Mouse (Mus musculus) granulocyte monocyte progenitor cell, adult 5-6 weeks (primary cell): ENCODE measurements around the gene Rabepk. TPM values are rescaled to one million over a fixed set of nuclear protein-coding genes. Genes with fewer than 3 reads are reported as not detected.
"Not testable (repeated sequence)": the region's sequence is repeated elsewhere in the genome, so short reads cannot be mapped to it uniquely, and the experiment has no call there.

Source experiments
- ATAC-seq: replicated peaks from 2 replicates; pipeline ENCODE4 v1.8.0; 2016; ENCODE audit warnings: mild to moderate bottlenecking, moderate TSS enrichment, inconsistent platforms; ENCODE audit not compliant: poor library complexity, severe bottlenecking
- total RNA-seq, 2 experiments: library from RNA; stranded (forward) in 1 of 2; stranded (reverse) in 1 of 2; fragments of 200-712, 200-1000 nt in 1 of 2; fragments of >200 nt in 1 of 2; fragmentation: Nextera tagmentation in 1 of 2; gene quantifications; 2 replicates each; pipeline ENCODE4 v1.2.3; 2014 to 2017

Rabepk gene
- total RNA-seq, 2 experiments from 2014 or later, result 31.3 to 49.0 TPM

DNA sequence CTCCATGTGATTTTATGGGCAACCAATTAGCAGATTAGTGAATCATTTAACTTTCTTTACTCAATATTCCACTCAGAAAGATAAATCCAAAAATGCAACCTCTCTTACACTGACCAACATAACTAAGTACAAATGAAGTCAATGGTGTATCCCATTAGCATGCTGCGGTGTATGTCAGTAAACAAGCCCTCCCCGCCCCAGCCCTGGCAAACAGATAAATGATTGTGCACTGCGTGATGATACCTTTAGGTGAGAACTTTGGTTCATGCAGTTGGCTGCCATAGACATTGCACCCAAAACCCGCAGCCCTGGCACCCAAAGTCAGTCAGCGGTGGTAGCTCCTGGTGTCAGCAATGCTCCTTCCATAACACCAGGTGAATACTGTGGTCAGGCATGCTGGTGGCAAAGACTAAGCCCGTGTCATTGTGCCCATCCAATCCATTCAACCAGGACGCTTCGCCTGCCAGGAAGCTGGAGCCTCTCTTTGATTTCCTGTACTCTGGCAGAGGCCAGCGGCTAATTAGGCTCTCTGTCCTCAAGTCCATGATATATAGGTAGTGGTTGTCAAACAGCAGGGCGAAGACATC is 5.7 kb upstream of the Rabepk start:
- no peak for ATAC-seq

GRCm38 (mm10) chr2:34804815-34805214 is 5.1 kb upstream of the Rabepk start:
- no peak for ATAC-seq

- ATAC-seq, result no peak
Observed at GRCm38 (mm10) chr2:34804172-34804571, 4.5 kb upstream of the Rabepk start.

- no peak for ATAC-seq
Observed at GRCm38 (mm10) chr2:34803746-34804145, 4.0 kb upstream of the Rabepk start.

GRCm38 (mm10) chr2:34802565-34803245 is 3.0 kb upstream of the Rabepk start:
- peak; percentile 54 for ATAC-seq

DNA sequence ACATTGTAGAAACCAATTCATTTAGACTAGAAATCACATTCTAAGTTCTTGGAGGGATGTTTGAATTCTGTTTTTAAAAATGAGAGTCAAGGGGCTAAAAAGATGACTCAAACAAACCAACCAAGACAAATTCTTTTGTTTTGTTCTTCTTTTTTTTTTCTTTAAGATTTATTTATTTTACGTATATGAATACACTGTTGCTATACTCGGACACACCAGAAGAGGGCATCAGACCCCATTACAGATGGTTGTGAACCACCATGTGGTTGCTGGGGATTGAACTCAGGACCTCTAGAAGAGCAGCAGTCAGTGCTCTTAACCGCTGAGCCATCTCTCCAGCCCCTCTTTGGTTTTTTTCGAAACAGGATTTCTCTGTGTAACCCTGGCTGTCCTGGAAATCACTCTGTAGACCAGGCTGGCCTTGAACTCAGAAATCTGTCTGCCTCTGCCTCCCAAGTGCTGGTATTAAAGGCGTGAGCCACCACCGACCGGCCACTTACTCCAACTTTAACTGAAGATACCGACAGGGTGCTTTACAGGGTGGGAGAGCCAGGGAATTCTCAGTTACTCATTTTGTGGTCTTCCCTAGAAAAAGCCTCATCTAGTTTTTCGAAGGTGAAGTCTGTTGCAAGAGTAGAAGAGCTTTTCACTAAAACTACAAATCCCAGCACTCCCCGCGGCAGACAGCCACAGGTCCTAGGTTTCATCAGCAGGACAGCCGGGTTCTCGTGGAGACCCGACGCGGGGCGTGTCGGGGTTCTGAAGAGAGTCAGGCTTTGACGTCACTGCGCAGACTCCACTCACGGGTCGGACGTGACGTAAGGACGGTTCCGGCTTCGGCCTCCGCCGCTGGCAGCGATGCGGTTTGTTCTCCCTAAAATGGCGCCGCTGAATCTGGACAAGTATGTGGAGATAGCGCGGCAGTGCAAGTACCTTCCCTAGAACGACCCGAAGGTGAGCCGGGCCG is 2.1 kb upstream of the Rabepk start:
- peak; percentile 82 for ATAC-seq

DNA sequence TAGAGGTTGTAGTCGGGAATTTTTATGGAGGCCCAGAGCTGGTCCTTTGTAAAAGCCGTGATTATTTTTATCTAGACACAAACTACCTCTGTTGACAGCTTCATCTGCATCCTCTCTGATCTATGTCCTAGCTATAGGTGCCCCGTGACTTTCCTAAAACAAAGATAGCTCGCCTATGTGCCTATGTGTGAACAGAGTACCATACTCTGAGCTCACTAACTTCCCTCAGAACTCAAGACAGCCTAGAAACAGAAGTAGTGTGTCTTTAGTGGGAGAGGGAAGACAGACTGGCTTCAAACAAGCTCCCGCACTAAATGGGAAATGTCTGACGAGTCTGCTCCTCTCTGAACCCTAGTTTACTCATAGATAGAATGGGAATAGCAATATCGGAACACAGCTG is 659 bp upstream of the Rabepk start:
- no peak for ATAC-seq

- ATAC-seq, result no peak
Observed at GRCm38 (mm10) chr2:34795426-34795825, 4.3 kb downstream of the Rabepk start.

DNA sequence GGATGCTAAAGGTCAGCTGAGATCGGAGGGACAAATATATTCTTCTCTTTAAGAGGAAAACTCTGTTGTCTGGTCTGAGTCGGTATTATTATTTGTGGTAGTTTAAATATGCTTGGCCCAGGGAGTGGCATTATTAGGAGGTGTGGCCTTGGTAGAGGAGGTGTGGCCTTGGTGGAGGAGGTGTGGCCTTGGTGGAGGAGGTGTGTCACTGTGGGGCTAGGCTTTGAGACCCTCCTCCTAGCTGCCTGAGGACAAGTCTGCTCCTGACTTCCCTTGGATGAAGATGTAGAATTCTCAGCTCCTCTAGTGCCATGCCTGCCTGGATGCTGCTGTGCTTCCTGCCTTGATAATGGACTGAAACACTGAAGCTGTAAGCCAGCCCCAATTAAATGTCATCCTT is 5.2 kb downstream of the Rabepk start:
- ATAC-seq, result no peak

DNA sequence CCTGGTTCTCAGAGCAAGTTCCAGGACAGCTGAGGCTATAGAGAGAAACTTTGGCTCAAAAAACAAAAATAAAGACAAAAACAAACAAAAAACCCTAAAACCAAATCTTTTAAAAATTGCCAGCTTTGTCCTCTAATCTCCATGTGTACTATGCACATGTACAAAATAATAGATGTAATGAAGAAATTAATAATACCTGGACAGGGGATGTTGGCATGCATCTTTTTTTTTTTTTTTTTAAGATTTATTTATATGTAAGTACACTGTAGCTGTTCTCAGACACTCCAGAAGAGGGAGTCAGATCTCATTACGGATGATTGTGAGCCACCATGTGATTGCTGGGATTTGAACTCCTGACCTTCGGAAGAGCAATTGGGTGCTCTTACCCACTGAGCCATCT is 7.2 kb downstream of the Rabepk start:
- ATAC-seq, result not testable (repeated sequence)

DNA sequence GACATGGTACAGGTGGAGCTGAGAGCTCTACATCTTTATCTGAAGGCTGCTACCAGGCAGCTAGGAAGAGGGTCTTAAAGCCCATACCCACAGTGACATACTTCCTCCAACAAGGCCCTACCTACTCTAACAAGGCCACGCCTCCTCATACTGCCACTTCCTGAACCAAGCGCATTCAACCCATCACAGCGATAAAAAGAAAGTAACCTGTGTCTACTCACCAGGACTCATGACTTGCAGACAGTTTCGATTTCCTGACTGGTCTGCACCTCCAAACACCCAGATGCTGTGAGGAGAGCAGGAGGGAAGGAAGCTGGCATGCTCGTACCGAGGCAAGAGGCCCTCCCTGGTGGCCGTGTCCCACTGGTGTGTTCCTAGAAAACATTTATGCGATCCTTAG is 9.4 kb downstream of the Rabepk start:
- peak; percentile 83 for ATAC-seq

- peak; percentile 67 for ATAC-seq
Observed at GRCm38 (mm10) chr2:34784085-34784484, 15.6 kb downstream of the Rabepk start.

DNA sequence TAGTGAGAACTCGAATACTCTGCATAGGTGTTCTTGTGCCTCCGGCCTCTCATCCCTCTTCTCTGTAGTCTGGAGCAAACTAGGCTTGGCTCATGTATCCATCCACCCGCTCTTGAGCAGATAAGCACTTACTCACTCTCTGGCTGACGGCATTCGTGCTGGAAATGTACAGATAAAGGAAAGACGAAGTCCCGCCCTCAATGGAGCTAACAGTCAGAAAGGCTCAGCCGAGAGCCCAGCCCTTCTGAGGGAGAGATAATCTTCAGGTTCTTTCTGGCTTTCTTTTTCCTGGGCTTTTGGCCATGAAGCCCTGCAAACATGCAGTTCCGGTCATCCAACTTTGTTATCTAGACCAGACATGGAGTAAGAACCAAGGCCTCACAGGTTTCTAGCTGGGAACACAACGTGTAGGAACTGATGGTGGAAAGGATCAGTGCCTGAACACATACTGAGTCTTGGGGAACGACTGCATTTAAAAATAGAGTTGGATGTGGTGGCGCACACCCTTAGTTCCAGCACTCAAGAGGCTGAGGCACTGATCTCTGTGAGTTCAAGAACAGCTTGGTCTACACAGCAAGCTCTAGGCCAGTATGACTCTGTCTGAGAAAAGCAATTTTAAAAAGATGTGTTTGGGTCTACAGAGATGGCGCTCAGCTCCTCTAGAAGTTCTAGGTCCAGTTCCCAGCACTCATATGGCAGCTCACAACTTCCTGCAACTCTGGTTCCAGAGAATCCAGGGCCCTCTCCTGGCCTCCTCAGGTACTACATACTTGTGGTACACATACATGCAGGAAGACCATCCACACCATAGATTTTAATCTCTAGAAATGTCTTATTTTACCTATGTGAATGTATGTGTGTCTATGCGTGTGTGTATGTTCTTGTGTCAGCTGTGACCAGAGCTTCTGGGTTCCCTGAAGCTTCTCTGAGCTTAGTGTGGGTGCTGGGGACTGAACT is 16.4 kb downstream of the Rabepk start:
- no peak for ATAC-seq

DNA sequence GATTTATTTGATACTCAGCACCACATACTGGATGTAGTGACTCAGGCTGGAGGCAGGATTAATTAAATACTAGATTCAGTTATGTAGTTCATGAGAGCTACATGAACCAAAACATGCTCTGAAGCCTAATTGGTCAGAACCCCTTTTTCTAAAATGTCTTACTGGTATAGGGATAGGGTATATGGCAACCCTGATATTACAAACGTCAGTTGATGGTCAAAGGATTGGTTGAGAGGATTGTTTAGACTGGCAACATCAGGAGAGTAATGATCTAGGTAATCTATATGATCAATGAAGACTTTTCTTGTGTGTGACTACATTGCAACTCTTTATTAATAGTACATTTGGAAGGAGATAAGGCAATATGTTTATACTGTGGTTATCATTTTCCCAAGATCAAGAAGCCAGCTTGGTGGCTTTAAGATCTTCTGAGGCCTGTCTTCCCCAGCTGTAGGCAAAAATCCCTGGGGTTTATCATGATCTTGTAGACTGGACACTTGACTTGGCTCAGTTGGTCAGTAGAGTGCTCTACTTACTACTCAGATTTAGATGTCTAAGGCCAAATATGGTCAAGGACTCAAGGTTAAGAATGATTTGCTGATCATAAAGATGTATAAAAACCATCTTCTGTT is 22.4 kb downstream of the Rabepk start:
- ATAC-seq, result no peak

GRCm38 (mm10) chr2:34774493-34774892 is 25.2 kb downstream of the Rabepk start:
- no peak for ATAC-seq

GRCm38 (mm10) chr2:34773673-34774072 is 26.0 kb downstream of the Rabepk start:
- no peak for ATAC-seq

DNA sequence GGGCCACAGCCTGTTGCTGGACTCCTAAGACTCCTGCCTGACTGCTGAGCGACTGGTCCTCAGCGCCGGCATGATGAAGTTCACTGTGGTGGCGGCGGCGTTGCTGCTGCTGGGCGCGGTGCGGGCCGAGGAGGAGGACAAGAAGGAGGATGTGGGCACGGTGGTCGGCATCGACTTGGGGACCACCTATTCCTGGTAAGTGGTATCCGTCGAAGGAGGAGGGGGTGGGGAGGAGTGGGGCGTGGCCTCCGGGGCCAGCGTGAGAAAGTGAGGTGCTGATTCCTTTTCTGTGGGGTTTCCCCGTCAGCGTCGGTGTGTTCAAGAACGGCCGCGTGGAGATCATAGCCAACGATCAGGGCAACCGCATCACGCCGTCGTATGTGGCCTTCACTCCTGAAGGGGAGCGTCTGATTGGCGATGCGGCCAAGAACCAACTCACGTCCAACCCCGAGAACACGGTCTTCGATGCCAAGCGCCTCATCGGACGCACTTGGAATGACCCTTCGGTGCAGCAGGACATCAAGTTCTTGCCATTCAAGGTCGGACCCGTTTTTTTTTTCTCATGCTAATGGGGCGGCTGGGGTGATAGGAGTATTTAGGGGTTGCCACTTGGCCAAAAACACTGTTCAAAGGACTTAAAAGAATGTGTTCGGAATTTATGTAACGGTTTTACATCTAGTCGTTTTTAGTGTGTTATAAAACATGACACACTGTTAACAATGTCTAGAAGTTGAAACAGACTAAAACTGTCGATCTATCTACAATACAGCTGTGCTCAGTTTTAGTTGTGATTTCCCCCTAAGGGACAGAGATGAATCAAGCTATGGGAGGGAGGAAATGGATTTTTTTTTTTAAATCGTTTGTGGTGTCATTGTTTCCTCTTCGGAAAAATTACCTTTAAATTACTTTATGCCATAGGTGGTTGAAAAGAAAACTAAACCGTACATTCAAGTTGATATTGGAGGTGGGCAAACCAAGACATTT is 27.2 kb downstream of the Rabepk start:
- ATAC-seq, result no peak
